Mouse (Mus musculus) testis, postnatal 14 days (tissue): ENCODE results near the gene Gm20388.
"Not testable (repeated sequence)": the region's sequence is repeated elsewhere in the genome, so short reads cannot be mapped to it uniquely, and the experiment has no call there.

Experiments
- DNase-seq: peaks from one replicate; pipeline ENCODE4 v3.0.0; 2021; ENCODE audit warnings: low spot score

Gm20388 gene

DNA sequence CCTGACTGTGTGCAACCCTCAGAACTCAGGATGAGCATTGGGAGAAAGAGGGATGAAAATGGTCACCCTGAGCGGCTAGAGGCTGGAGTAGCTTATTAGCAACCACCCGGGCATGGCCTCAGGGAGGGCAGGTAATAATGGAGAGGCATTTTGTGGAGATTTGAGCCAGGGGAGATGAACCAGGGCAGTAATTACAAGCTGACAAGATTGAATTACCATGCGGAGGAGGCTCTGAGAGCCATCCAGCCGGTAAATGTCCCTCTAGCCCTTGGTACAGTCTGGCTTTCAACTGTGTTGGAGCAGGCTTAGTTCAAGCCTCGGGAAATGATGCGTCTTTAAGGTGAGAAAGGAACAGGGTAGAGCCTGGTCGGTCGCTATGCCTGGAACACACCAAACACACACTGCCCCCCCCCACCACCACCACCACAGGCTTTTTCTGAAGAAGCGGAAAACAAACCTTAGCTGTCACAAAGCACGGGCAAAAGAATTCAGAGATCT, 1486.6 kb downstream of the Gm20388 start:
- DNase-seq = no peak

DNA sequence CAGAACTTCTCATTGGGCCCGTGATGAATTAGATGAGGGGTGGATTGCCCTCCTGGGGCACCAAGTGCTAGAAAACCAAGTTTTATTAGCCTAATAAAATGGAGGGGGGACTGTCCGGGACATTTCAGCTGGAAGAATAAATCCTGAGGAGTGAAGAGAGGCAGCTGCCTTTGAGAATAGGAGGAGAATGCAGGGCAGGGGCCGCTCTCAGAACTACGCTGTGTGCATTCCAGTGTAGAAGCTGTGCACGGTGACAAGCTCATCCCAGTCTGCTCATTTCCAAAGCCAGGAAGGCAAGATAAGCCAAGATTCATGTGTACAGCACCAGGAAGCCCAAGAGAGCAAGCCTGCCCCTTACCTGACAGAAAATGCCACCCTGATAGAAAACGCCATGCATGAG, 1487.4 kb downstream of the Gm20388 start:
- DNase-seq = no peak

DNA sequence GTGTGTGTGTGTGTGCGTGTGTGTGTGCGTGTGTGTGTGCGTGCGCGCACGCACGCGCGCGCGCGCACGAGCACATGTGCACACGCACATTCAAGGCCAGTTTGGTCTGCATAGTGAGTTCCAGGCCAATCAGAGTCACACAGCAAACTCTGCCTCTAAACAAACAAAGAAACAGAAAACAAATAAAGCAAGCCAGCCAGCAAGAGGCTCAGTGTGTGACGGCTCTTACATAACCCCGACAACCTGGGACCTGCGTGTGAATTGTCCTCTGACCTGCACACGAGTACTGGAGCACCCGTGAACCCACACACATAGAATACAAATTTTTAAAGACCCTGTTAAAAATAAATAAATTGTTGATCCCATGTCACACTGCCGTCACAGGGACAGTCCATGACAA, 1488.1 kb downstream of the Gm20388 start:
- DNase-seq = no peak

DNA sequence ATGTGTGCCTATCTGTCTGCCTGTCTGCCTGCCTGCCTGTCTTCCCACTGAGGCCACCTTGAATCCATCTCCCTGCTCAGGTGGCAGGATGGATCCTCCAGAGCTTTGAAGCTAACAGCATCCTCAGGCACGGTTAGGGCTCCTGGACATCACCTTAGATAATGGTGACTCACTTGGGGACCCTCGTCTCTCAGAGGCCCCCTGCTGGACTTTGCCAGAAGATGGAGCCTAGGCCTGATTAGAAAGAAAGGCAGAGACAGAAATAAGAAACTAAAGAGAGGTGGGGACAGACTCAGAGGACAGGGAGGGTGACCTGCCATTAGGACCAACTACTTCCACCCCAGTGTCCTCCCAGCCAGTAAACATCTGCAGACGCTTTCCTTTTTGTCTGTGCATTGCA, 1488.5 kb downstream of the Gm20388 start:
- no peak for DNase-seq

DNA sequence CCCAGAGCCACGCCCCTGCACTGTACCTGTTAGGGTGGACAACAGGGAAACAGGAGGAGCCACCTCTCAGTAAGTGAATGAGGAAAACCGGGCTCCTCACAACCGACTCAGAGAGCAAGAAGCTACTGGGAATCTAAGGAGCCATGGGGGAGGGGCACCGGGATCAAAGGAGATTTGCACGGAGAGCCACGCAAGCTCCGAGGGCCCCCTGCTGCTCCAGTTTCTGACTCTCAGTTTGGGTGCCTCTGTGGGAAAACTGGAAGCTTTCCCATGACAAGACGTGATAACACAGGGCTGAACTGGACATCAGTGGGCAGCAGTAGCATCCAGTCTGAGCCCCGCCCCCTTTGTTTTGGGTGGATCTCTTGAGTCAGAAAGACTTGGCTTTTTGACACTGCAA, 1489.9 kb downstream of the Gm20388 start:
- DNase-seq = no peak

DNA sequence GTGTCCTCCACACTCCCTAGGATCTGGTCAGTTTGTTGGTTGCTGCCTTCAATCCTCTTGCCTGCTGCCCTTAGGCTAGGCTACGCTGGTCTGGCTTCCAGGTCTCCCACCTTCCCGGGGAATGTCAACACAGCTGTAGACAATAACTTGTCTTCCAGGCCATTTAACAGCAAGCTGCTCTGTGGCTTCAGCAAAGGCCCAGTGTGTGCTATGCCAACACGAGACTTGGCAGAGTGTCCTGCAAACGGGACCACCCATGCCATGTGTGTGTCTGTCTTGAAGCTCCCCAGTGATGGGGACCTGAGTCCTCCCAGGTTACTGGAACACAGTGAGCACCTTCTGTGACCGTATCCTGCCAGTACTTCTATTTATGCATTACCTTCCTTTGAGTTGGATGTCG, 1493.2 kb downstream of the Gm20388 start:
- DNase-seq = no peak

DNA sequence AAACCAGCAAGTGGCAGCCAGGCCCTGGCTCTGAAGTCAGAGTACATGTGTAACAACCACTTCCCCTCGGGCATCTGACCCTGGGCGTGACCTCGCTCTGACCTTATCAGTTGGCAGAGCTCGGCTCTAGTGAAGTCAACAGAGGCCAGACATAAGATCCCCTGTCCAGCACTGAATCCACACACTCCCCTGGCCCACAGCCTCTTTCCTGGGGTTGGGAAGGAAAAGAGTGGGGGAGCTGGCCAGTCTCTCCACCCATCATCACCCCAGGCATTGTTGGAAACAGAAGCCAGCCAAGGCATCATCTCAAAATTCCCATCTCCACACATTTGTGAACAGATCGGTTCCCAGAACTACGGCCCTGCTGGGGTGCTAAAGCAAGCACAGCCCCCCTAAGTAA, 1507.4 kb downstream of the Gm20388 start:
- DNase-seq = no peak

DNA sequence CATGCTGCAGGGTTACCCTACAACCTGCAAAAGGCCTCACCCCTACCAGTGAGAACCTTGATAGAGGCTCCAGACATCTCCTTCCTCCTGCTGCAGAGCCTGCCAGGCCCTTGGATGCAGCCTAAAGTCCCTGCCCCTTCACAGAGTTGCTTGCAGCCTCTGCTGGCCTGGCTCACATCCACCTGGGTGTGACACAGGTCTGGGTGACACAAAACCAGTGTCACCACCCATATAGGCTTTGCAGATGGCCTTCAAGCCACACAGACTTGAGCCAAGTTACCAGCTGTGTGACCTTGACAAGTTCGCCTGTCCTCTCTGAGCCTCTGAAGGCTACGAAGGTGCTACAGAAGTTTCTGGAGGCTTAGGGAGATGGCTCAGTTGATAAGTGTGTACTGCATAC, 1508.9 kb downstream of the Gm20388 start:
- no peak for DNase-seq

DNA sequence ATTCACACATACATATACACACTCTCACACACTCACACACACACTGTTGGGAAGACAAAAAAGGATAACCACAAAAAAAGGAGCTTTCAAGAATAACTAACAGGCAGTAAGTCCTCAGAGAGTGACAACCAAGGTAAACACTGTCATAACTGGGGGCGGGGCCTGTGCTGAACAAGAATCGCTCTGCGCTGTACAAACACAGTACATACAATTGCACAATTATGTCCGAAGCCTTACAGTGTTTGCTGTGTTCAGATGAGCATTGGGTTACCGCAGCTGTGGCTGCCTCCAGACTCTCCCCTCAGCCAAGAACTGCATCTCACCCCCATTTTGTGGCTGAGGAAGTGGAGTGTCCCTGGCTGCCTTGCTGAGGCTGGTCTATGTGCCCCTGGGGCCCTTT, 1510.4 kb downstream of the Gm20388 start:
- DNase-seq = no peak

DNA sequence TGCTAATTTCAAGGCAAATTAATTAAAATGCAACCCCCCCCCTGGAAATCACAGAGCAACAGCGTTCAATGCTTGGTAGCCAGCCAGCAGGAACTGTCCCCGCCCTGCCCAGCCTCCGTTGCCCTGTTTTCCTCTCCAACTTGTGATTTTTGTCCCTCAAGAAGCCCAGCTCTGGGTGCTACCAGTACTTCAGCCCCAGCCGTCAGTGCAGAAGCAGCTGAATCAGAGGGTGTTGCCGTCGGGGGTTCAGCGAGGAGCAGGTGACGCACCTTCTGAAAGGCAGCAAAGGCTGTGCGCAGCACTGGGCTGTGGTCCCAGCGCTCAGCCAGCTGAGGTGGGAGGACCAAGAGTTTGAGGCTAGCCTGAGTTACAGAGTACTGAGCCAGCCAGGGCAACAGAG, 1513.4 kb downstream of the Gm20388 start:
- DNase-seq = no peak

DNA sequence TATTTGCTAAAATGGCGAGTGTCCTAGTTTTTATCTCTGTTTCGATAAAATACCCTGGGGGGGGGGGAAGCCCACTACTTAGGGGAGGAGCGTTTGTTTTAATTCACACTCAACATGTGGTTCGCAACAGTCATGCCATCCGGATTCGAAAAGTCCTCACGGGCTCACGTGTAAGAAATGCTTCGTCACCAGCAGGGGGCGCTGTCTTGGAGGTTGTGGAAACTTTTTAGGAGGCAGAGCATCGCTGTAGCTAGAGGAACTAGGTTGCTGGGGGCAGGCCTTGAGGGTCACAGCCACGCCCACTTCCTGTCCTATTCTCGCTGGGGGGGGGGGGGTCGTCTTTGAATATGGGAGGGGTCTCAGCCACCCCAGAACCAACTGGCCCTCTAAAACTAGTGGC, 1514.0 kb downstream of the Gm20388 start:
- peak; percentile 73 for DNase-seq

DNA sequence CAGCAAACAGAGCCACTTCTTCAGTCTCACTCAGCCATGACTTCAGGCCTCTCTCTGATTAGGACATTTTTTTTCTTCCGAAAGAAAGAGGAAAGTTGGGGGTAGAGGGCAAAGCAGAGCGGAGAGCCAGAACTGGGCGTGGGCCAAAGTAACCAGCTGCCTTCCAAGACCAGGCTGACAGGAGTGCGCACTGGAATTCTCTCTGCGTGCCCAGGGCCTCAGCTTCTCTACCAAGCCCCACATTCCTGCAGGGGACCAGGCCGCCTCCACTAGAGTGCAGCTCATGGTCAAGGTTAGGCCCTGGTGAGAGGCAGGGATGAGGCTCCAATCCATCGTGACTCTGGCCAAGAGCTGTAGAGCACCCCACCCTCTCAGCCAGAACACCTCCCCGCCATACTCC, 1520.9 kb downstream of the Gm20388 start:
- DNase-seq = no peak

DNA sequence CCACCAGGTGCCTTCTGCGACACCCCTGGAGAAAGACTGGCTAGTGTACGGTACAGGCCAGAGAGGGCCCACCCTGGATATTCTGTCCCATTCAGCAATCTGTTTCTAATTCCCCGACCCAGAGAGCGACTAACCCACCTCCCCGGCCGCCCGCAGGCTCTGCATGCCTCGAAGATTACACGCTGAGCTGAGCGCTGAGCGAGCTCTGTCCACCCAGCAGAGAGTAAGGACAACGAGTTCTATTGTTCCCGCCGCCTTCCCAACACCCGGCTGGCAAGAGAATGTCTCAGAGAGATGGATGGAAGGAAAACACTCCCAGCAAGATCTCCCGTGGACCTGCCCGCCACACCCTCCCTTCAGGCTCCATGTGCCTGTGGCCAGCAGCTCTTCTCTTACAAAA, 1522.8 kb downstream of the Gm20388 start:
- no peak for DNase-seq

DNA sequence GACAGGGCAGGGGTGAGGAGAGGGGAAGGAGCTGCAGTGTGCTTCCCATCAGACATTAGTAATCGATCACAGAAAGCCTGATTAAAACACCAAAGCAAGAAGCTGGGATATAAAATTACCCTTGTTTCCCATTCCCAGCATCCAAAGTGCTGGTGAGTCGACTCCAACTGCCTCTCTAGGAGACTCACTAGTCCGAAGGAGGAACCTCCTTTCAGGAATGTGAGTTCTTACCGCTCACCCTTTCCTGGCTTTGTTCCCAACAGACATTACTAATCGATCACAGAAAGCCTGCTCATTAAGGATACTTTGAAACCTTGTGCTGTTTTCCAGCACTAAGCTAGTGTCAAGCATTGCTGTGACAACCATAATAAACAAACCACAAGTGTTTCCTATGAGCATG, 1526.0 kb downstream of the Gm20388 start:
- peak; percentile 50 for DNase-seq

DNA sequence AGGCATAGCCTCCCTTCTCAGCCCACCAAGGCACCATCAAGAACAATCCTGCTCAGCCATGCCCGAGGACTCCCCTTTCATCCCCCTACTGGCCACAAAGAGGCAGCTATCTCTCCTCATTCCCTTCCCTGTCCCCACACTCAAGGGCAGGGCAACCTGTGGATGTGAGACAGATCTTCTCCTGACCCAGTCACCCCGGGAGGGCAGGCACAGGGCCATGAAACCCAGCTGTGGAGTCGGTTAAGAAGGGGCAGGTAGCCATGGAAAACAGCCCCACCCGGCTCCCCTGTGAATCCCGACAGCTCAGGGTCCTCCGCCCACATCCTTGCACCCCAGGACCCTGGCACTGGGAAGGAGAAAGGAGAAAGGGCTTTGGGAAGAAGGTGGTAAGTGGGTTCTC, 1526.9 kb downstream of the Gm20388 start:
- DNase-seq = no peak

DNA sequence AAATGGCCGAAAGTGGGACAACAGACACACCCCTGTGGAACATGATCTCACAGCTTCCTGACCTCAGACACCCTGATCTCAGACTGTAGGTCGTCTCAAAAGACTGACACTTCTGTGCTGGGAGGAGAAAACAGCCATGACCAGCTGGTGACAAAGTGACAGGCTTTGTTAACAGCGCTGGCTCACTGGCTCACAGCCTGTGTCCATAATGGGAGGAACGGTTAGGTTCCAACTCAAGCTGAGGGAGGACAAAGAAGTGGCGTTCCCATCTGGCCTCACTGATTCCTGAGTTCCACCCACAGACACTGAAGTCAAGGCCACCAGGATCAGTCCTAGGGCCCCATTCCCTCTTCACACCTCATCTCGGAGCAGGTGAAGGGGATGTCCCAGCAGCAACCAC, 1527.5 kb downstream of the Gm20388 start:
- DNase-seq = no peak

DNA sequence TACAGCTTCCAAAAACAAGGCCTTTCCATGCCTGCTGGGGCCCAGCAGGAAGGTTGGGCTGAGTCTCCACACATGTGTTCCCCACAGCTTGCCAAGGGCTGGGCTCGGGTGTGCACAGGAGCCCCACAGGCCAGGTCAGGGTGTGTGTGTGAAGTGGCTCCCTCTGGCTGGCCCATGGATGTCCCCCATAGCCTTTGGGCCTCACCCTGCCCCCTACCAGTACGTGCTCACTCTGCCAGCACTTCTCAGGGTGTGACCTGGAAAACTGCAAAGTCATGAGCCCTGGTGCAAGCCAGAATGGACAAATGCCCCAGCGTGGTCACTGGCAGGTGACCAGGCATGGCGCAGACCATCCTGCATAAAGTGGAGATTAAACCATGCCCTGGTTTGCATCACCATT, 1528.7 kb downstream of the Gm20388 start:
- DNase-seq = no peak

DNA sequence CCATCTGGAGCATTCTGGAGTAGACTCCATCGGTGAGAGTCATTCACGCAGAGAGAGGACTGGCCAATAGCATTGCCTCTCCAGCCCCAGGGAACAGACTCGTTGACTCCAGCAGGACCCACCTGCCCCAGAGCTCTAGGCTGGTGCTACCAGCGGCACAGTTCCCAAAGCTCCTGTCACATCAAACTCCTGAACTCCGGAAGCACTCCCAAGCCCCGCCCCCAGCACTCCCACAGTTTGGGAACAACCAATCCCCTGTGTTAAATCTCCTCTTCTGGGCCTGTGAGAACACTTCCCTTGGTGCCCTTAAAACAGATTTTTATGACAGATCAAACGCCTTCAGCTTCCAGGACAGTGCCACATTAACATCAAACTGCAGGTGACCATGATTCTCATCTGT, 1532.7 kb downstream of the Gm20388 start:
- no peak for DNase-seq

DNA sequence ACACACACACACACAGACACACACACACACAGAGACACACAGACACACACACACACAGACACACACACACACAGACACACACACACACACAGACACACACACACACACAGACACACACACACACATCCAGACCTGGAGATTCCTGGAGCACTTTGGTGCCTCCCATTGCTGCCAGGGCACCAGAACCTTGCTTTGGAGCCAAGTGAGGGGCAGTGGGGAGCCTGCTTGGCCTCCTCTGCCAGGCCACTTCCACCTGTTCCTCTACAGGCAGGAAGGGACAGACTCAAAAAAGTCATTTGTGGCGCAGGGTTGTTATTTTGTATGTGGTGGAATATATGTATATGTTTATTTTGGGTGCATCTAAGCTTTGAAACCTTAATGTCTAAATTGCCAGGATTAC, 1533.9 kb downstream of the Gm20388 start:
- not testable (repeated sequence) for DNase-seq

DNA sequence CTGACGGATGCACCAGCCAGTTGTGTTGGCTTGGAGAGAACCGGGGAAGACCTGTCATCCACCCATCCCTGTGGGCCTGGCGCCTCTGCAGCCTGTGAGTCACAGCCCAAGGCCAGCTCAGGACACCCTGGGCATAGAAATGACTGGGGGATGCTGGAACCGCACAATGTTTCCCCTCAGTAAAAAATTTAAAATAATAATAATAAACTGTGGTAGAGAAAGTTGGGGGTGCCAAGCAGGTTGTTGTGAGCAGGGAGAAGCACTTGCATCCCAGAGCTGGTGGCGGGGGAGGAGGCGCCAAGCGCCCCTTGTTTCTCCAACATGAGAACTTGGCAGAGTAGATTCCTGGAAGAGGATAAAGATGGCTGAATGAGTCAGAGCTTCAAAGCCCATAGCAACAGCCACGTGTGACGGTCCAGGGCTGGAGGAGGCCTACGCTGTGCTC, 1534.4 kb downstream of the Gm20388 start:
- DNase-seq = no peak

DNA sequence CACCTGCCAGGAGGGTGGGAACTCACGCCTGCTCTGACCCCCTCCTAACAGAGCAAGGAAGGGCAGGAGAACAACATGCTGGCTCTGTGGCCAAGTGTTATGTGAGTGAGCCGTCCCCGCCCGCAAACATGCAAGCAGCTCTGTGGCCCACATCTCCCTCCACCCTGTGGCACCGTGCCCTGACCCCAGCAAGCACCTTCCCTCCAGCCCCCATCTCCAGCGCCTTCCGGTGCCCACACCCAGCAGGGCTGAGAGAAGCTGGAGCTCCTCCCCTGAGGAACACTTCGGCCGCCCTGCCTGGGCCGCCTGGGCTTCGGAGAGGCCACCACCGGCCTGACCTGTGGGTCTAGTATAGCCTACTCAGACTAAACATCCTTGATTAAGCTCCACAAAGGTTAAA, 1535.5 kb downstream of the Gm20388 start:
- DNase-seq = no peak

DNA sequence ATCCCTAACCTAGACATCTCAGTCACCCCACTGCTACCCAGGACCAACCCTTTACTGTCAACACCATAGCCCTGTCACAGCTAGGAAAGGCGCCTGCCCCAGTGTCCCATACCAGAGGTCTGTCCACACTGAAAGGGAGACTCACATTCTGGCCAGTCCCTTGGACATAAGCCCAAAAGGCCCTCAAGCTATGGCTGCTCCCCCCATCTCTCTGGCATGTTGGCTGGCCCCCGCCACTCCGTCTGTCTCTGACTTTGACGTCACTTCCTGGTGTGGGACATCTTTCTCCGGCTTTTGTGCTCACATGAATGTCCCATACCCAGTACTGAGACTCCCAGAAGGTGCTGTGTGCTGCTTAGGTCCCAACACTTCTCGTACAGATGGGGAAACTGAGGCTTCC, 1536.2 kb downstream of the Gm20388 start:
- DNase-seq = no peak

DNA sequence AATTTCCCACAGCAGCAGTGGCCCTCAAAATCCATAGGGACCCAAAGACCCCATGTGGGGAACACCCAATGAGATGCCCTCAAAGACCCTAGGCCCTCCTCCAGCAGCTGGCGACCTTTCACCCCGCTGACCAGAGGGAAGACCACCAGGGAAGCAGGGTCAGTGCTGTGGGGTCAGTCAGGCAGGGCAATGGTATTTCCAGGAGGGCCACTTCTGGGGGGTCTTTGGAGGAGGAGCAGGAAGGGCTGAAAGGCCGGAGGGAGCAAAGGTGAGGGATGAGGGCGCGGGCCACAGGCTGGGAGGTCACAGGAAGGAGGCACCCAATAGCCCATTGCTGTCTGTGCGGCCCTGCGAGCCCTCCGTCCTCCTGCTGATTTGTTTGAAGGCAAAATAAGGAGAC, 1539.6 kb downstream of the Gm20388 start:
- no peak for DNase-seq

DNA sequence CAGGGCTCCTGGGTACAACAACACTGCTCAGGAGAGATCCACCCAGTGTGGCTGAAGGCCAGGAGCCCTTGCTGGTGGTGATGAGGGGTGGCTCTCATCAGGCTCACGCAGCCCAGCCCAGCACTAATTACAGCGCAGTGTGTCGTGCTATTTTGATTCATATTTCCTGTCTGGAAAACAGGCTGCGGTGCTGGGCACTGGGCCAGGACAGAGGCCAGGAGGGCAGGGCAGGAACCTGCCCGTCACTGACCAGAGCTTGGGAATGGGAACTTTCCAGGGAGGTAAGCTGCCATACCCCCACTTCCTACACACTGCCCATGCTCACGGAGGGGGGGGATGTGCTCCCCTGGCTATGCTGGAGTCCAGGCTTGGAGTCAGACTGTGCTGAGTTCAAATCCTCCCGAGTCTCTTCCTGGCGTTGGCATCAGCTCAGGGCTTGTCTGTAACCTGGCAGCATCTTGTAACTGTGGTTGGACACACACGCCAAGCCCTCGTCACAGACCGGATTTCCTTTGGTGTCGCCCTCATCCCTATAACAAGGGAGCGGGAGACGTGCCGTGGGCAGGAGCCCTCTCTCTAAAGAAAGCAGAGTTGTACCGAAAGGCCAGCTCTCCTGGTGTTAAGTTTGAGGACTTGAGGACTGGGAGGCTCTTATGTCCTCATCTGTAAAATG, 1540.9 kb downstream of the Gm20388 start:
- no peak for DNase-seq

DNA sequence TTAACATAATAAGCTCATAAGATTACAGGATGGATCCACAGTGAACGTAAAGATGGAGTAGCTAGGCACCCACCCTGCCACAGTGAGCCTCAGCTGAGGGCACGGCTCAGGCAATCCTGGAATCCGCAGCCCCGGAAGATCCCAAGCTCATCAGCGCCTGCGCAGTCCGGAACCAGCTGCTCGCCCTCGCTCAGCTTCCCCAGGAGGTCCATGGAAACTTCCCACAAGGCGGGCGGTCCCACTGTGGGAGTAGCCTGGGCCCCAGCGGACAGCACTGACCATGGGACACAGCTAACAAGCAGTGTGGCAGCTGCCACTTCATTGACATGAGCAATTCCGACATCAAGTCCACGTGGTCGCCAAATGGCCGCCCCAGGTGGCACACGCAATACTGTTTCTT, 1544.1 kb downstream of the Gm20388 start:
- no peak for DNase-seq
